Mouse (Mus musculus): ENCODE data around the gene Gm10644. TPM values are rescaled to one million over a fixed set of nuclear protein-coding genes. Genes with fewer than 3 reads are reported as not detected.

The Gm10644 gene
- polyA plus RNA-seq, 1 experiment from 2014 or later, result 0.86 TPM

DNA sequence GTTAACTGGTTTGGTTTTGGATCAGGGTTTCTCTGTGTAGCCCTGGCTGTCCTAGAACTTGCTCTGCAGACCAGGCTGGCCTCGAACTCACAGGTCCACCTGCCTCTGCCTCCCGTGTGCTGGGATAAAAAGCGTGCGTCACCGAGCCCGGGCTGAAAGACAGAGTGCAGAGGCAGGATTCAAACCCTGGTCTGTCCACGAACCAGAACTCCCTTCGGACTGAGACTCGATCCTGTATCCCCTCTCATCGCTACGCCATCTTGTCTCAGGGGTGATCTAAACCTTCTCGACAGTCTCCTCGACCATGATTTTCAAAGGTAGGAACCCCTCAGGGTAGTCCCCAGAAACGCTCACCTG, 278 bp downstream of the Gm10644 start:
- WGBS, result 2% methylated on average over 14 of the region's 14 CpGs
- H3K36me3 ChIP-seq, result no peaks in the 10 kb centered on the region
- no peaks in the 10 kb centered on the region for H3K27me3 ChIP-seq (replicated peaks)
- H3K4me1 ChIP-seq, result peaks cover 14% of the 10 kb centered on the region
- H3K4me3 ChIP-seq, result peak overlapping the region; percentile 66
- peak overlapping the region; percentile 93 for H3K4me2 ChIP-seq (replicated peaks)
- H3K9me3 ChIP-seq, result no peaks in the 10 kb centered on the region
- no peak overlapping the region for H3K27ac ChIP-seq
- H3K9ac ChIP-seq, result peak overlapping the region; percentile 52; the same call in 1 of the 2 replicates
- no peak for ATAC-seq (ENCODE audit: low FRiP score, low read depth)

GRCm38 (mm10) chr8:83945540-83945939, 9.5 kb downstream of the Gm10644 start:
- 73% methylated on average over 3 of the region's 3 CpGs for WGBS

DNA sequence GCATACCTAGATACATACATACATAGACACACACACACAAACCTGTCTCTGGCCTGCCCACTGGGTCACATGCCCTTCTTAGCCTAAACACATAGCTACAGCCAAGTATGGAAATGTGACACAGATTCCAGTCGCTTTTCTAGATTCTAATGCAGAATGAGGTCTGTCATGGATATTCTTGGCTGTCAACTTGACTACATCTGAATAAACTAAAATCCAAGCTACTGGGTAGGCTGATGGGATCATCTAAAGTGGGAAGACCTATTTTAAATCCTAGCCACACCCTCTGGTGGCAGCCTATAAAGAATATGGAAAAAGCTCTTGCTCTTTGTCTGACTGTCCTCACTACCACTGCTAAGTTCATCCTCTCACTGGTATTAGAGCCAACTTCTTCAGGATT, 12.6 kb downstream of the Gm10644 start:
- 88% methylated on average over 1 of the region's 1 CpGs for WGBS
- H3K36me3 ChIP-seq, result peaks cover 23% of the 10 kb centered on the region
- no peak overlapping the region for H3K4me2 ChIP-seq (replicated peaks)
- no peaks in the 10 kb centered on the region for H3K9me3 ChIP-seq
- no peak overlapping the region for H3K4me3 ChIP-seq
- H3K4me1 ChIP-seq, result no peaks in the 10 kb centered on the region
- ATAC-seq (ENCODE audit: low FRiP score, low read depth), result no peak
- H3K27me3 ChIP-seq (replicated peaks), result no peaks in the 10 kb centered on the region
- no peak overlapping the region for H3K9ac ChIP-seq
- no peak overlapping the region for H3K27ac ChIP-seq

More at GRCm38 (mm10) chr8:83945540-83945939, 9.5 kb downstream of the Gm10644 start:
- Histone ChIP-seq H3K4me3 (no peak overlapping the region), H3K27me3 (replicated peaks) (no peaks in the 10 kb centered on the region), H3K4me2 (replicated peaks) (no peak overlapping the region), H3K9ac (no peak overlapping the region), H3K27ac (no peak overlapping the region), H3K9me3 (no peaks in the 10 kb centered on the region), H3K4me1 (no peaks in the 10 kb centered on the region), H3K36me3 (no peaks in the 10 kb centered on the region)
- ATAC-seq (ENCODE audit: low FRiP score, low read depth), result no peak

- Histone ChIP-seq H3K27ac (no peak overlapping the region), H3K4me1 (no peaks in the 10 kb centered on the region), H3K4me3 (no peak overlapping the region), H3K9ac (no peak overlapping the region), H3K4me2 (replicated peaks) (no peak overlapping the region), H3K9me3 (no peaks in the 10 kb centered on the region), H3K27me3 (replicated peaks) (no peaks in the 10 kb centered on the region), H3K36me3 (peaks cover 35% of the 10 kb centered on the region)
- no peak for ATAC-seq (ENCODE audit: low FRiP score, low read depth)
- 82% methylated on average over 6 of the region's 6 CpGs for WGBS
These were observed 13.8 kb downstream of the Gm10644 start for GRCm38 (mm10) chr8:83941066-83941677.

DNA sequence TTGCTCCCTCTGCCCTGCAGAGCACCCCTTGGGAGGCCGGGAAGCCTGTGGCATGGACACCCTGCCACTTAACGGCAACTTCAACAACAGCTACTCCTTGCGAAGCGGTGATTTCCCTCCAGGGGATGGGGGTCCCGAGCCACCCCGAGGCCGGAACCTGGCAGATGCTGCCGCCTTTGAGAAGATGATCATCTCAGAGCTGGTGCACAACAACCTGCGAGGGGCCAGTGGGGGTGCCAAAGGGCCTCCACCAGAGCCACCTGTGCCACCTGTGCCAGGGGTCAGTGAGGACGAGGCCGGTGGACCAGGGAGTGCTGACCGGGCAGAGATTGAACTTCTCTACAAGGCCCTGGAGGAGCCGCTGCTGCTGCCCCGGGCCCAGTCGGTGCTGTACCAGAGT, 16.7 kb downstream of the Gm10644 start:
- ATAC-seq (ENCODE audit: low FRiP score, low read depth), result no peak
- Histone ChIP-seq H3K4me3 (no peak overlapping the region), H3K9ac (no peak overlapping the region), H3K9me3 (no peaks in the 10 kb centered on the region), H3K36me3 (peaks cover 64% of the 10 kb centered on the region), H3K4me2 (replicated peaks) (no peak overlapping the region), H3K27me3 (replicated peaks) (no peaks in the 10 kb centered on the region), H3K4me1 (no peaks in the 10 kb centered on the region), H3K27ac (no peak overlapping the region)
- 93% methylated on average over 15 of the region's 15 CpGs for WGBS

GRCm38 (mm10) chr8:83937645-83938044, 17.4 kb downstream of the Gm10644 start:
- no peak overlapping the region for H3K4me2 ChIP-seq (replicated peaks)
- no peak overlapping the region for H3K4me3 ChIP-seq
- no peak for ATAC-seq (ENCODE audit: low FRiP score, low read depth)
- H3K27me3 ChIP-seq (replicated peaks), result no peaks in the 10 kb centered on the region
- peaks cover 71% of the 10 kb centered on the region for H3K36me3 ChIP-seq
- no peaks in the 10 kb centered on the region for H3K9me3 ChIP-seq
- WGBS, result 95% methylated on average over 7 of the region's 7 CpGs
- no peak overlapping the region for H3K27ac ChIP-seq
- no peak overlapping the region for H3K9ac ChIP-seq
- no peaks in the 10 kb centered on the region for H3K4me1 ChIP-seq

DNA sequence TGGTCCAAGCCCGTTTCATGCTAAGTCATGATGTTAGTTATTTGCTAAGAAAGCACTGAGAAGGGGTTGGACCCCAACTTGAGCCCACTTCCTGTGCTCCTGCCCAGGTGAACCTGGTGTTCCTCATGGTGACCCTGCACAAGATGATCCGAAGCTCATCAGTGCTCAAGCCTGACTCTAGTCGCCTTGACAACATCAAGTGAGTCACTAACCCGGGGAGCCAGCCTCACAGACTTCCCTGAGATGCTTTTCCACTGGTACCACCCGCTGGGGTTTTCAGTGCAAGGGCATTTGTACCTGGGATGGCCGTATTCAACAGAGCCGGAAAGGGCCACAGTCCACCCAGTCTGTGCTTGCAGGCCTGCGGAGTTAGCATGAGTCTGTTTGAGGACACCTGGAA, 19.6 kb downstream of the Gm10644 start:
- no peak for ATAC-seq (ENCODE audit: low FRiP score, low read depth)
- Histone ChIP-seq H3K27me3 (replicated peaks) (no peaks in the 10 kb centered on the region), H3K9me3 (no peaks in the 10 kb centered on the region), H3K4me1 (no peaks in the 10 kb centered on the region), H3K9ac (no peak overlapping the region), H3K27ac (no peak overlapping the region), H3K36me3 (peaks cover 93% of the 10 kb centered on the region), H3K4me2 (replicated peaks) (no peak overlapping the region), H3K4me3 (no peak overlapping the region)
- WGBS, result 94% methylated on average over 8 of the region's 8 CpGs

- ATAC-seq (ENCODE audit: low FRiP score, low read depth), result no peak
- H3K4me2 ChIP-seq (replicated peaks), result no peak overlapping the region
- no peak overlapping the region for H3K4me3 ChIP-seq
- no peaks in the 10 kb centered on the region for H3K27me3 ChIP-seq (replicated peaks)
- H3K4me1 ChIP-seq, result no peaks in the 10 kb centered on the region
- no peak overlapping the region for H3K9ac ChIP-seq
- no peaks in the 10 kb centered on the region for H3K9me3 ChIP-seq
- 93% methylated on average over 2 of the region's 2 CpGs for WGBS
- no peak overlapping the region for H3K27ac ChIP-seq
- peaks cover 97% of the 10 kb centered on the region for H3K36me3 ChIP-seq
These were observed 20.0 kb downstream of the Gm10644 start for GRCm38 (mm10) chr8:83934994-83935393.

GRCm38 (mm10) chr8:83934222-83934621, 20.8 kb downstream of the Gm10644 start:
- 92% methylated on average over 5 of the region's 5 CpGs for WGBS
- H3K36me3 ChIP-seq, result peaks cover 100% of the 10 kb centered on the region
- H3K9ac ChIP-seq, result no peak overlapping the region
- no peaks in the 10 kb centered on the region for H3K9me3 ChIP-seq
- no peaks in the 10 kb centered on the region for H3K4me1 ChIP-seq
- no peak overlapping the region for H3K4me3 ChIP-seq
- no peak overlapping the region for H3K27ac ChIP-seq
- no peak for ATAC-seq (ENCODE audit: low FRiP score, low read depth)
- no peak overlapping the region for H3K4me2 ChIP-seq (replicated peaks)
- H3K27me3 ChIP-seq (replicated peaks), result no peaks in the 10 kb centered on the region

DNA sequence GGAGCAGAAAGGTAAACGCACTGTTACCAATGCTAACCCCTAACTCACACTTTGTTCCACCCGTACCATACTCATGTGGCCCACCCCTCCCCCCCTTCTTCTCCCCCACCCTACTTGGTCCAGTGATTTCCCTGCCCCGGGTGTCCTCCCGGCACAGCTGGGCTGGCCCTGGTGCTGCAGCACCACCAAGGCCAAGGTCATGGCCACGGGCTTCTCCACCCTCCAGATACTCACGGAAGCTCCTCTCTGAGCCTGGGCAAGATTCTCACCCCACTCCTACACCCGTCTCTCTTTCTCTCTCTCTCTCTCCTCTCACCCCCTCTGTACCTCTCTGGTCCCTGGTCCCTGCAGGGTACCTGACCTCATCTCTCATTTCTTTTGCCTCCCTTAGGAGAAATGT, 28.7 kb downstream of the Gm10644 start:
- ATAC-seq (ENCODE audit: low FRiP score, low read depth), result no peak
- Histone ChIP-seq H3K4me2 (replicated peaks) (no peak overlapping the region), H3K36me3 (peaks cover 79% of the 10 kb centered on the region), H3K4me1 (no peaks in the 10 kb centered on the region), H3K9me3 (no peaks in the 10 kb centered on the region), H3K27ac (no peak overlapping the region), H3K9ac (no peak overlapping the region), H3K27me3 (replicated peaks) (no peaks in the 10 kb centered on the region), H3K4me3 (no peak overlapping the region)
- WGBS, result 73% methylated on average over 7 of the region's 7 CpGs

GRCm38 (mm10) chr8:83924585-83924984, 30.4 kb downstream of the Gm10644 start:
- no peak overlapping the region for H3K27ac ChIP-seq
- H3K9ac ChIP-seq, result no peak overlapping the region
- 91% methylated on average over 5 of the region's 5 CpGs for WGBS
- H3K4me2 ChIP-seq (replicated peaks), result no peak overlapping the region
- H3K36me3 ChIP-seq, result peaks cover 74% of the 10 kb centered on the region
- ATAC-seq (ENCODE audit: low FRiP score, low read depth), result no peak
- H3K4me3 ChIP-seq, result no peak overlapping the region
- H3K27me3 ChIP-seq (replicated peaks), result no peaks in the 10 kb centered on the region
- H3K9me3 ChIP-seq, result no peaks in the 10 kb centered on the region
- H3K4me1 ChIP-seq, result no peaks in the 10 kb centered on the region

DNA sequence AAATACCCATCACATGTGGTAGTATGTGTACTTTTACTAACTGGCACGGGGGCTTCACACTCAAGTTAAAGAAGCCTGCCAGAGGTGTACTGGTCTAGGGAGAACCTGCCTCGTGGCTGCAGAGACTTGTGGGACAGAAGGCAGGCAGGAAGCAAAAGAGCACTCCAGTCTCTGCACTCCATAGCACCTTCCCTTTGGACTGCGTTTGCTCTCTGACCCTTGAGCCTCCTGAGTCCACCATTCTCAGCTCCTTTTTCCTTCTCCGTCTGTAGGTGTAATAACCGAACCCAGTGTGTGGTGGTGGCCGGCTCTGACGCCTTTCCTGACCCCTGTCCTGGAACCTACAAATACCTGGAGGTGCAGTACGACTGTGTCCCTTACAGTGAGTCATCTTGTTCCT, 32.3 kb downstream of the Gm10644 start:
- no peak for ATAC-seq (ENCODE audit: low FRiP score, low read depth)
- H3K4me1 ChIP-seq, result no peaks in the 10 kb centered on the region
- no peak overlapping the region for H3K9ac ChIP-seq
- WGBS, result 89% methylated on average over 8 of the region's 8 CpGs
- no peaks in the 10 kb centered on the region for H3K9me3 ChIP-seq
- no peak overlapping the region for H3K27ac ChIP-seq
- no peak overlapping the region for H3K4me3 ChIP-seq
- H3K36me3 ChIP-seq, result peaks cover 66% of the 10 kb centered on the region
- H3K27me3 ChIP-seq (replicated peaks), result no peaks in the 10 kb centered on the region
- H3K4me2 ChIP-seq (replicated peaks), result no peak overlapping the region

- H3K27me3 ChIP-seq (replicated peaks), result no peaks in the 10 kb centered on the region
- no peaks in the 10 kb centered on the region for H3K4me1 ChIP-seq
- no peak overlapping the region for H3K27ac ChIP-seq
- H3K36me3 ChIP-seq, result peaks cover 61% of the 10 kb centered on the region
- H3K9me3 ChIP-seq, result no peaks in the 10 kb centered on the region
- peak; percentile 26; the same call in 1 of the 2 replicates for ATAC-seq (ENCODE audit: low FRiP score, low read depth)
- H3K4me3 ChIP-seq, result no peak overlapping the region
- no peak overlapping the region for H3K9ac ChIP-seq
- 73% methylated on average over 3 of the region's 3 CpGs for WGBS
- H3K4me2 ChIP-seq (replicated peaks), result no peak overlapping the region
These were observed 33.4 kb downstream of the Gm10644 start for GRCm38 (mm10) chr8:83921558-83921957.
